Mouse (Mus musculus): ENCODE measurements around the gene Smim7. TPM values are rescaled to one million over a fixed set of nuclear protein-coding genes. Genes with fewer than 3 reads are reported as not detected.

Gene Smim7
- polyA plus RNA-seq, 1 experiment from 2014 or later = 116 TPM

- Histone ChIP-seq H3K4me1 (peaks cover 7% of the 10 kb centered on the region; the same call in 1 of the 2 replicates), H3K4me2 (no peak overlapping the region), H3K4me3 (no peak overlapping the region), H3K9me3 (no peaks in the 10 kb centered on the region), H3K36me3 (peaks cover 10% of the 10 kb centered on the region; the same call in 1 of the 2 replicates), H3K9ac (no peak overlapping the region), H3K27me3 (no peaks in the 10 kb centered on the region), H3K27ac (no peak overlapping the region)
- ATAC-seq (ENCODE audit: insufficient number of reproducible peaks, insufficient read depth, low FRiP score, low TSS enrichment, low read depth) = no peak
Measured at GRCm38 (mm10) chr8:72539234-72539633, 31.7 kb downstream of the Smim7 start.

GRCm38 (mm10) chr8:72534888-72535287, 36.0 kb downstream of the Smim7 start:
- no peak overlapping the region for H3K27ac ChIP-seq
- H3K27me3 ChIP-seq = no peaks in the 10 kb centered on the region
- ATAC-seq (ENCODE audit: insufficient number of reproducible peaks, insufficient read depth, low FRiP score, low TSS enrichment, low read depth) = no peak
- H3K36me3 ChIP-seq = no peaks in the 10 kb centered on the region
- no peak overlapping the region for H3K4me2 ChIP-seq
- no peak overlapping the region for H3K4me3 ChIP-seq
- no peak overlapping the region for H3K9ac ChIP-seq
- peaks cover 7% of the 10 kb centered on the region; the same call in 1 of the 2 replicates for H3K4me1 ChIP-seq
- H3K9me3 ChIP-seq = no peaks in the 10 kb centered on the region
- 86% methylated on average over 3 of the region's 3 CpGs for WGBS

DNA sequence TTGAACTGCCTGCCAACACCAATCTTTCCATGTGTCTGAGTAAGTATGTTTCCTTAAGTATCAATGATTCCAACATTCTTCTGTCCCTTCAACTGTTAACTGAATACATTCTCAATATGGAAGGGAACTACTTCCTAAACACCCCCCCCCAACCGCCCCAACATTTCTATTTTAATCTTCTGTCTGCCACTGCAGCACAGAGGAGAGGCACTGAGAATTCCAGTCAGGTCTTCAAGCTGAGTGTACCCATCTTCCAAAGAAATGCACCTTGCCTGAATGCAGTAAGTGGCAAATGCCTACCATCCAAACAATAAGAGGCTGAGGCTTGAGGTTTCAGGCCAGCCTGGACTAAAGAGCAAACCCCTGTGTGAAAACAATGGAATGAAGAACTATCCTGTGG, 38.8 kb downstream of the Smim7 start:
- WGBS = 96% methylated on average over 1 of the region's 1 CpGs
- Histone ChIP-seq H3K27me3 (no peaks in the 10 kb centered on the region), H3K4me1 (no peaks in the 10 kb centered on the region), H3K9ac (no peak overlapping the region), H3K36me3 (peaks cover 5% of the 10 kb centered on the region; the same call in 1 of the 2 replicates), H3K27ac (no peak overlapping the region), H3K4me3 (no peak overlapping the region), H3K9me3 (no peaks in the 10 kb centered on the region), H3K4me2 (no peak overlapping the region)
- no peak for ATAC-seq (ENCODE audit: insufficient number of reproducible peaks, insufficient read depth, low FRiP score, low TSS enrichment, low read depth)

- Histone ChIP-seq H3K36me3 (peaks cover 6% of the 10 kb centered on the region; the same call in 1 of the 2 replicates), H3K4me1 (no peaks in the 10 kb centered on the region), H3K9ac (no peak overlapping the region), H3K4me3 (no peak overlapping the region), H3K27ac (no peak overlapping the region), H3K27me3 (no peaks in the 10 kb centered on the region), H3K4me2 (no peak overlapping the region), H3K9me3 (no peaks in the 10 kb centered on the region)
- ATAC-seq (ENCODE audit: insufficient number of reproducible peaks, insufficient read depth, low FRiP score, low TSS enrichment, low read depth) = no peak
Measured at GRCm38 (mm10) chr8:72521888-72522287, 49.0 kb downstream of the Smim7 start.

DNA sequence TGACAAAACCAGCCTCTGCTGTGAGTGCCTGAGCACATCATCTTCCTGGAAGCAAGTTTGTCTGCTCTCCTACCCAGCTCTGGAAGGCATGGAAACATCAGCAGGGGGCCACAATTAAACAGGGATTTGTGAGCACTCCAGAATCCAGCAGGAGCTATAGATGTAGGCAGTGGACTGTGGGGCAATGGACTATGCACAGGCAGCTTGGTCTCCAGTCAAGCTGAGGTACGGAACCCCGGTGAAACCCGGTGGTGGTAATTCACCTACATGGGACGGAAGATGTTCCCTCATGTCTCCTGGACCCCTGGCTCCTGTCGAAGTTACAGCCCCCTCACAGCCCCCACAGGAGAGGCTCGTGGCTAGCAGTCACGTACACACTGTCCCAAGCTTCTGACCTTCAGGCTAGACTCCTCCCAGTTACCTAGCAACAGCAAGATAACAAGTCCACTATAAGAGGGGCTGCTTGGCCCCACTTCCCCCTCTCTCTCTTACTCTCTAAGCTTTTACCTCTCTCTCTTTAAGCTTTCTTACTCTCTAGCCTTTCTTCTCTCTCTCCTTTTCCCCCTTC, 53.4 kb downstream of the Smim7 start:
- H3K4me2 ChIP-seq = no peak overlapping the region
- no peak overlapping the region for H3K27ac ChIP-seq
- no peaks in the 10 kb centered on the region for H3K27me3 ChIP-seq
- H3K4me1 ChIP-seq = no peaks in the 10 kb centered on the region
- 84% methylated on average over 7 of the region's 7 CpGs for WGBS
- ATAC-seq (ENCODE audit: insufficient number of reproducible peaks, insufficient read depth, low FRiP score, low TSS enrichment, low read depth) = no peak
- H3K9ac ChIP-seq = no peak overlapping the region
- H3K36me3 ChIP-seq = peaks cover 7% of the 10 kb centered on the region; the same call in 1 of the 2 replicates
- H3K9me3 ChIP-seq = no peaks in the 10 kb centered on the region
- H3K4me3 ChIP-seq = no peak overlapping the region

Small RNA genes within 50 kb of the gene (microRNA-seq; reads per million reads assigned to microRNA genes)
- gene Gm28019 = not detected

Other genes with a start within 250 kb of the Smim7 start
- 65.1 and 66.9 TPM in 2 replicates for gene Eps15l1, start 149.6 kb downstream of the Smim7 start, polyA plus RNA-seq (2015; fragmentation: Nextera tagmentation; extraction: Ambion mirVana)
- 1.1 and 1.8 TPM in 2 replicates for gene Calr3, start 127.2 kb downstream of the Smim7 start, polyA plus RNA-seq (2015; fragmentation: Nextera tagmentation; extraction: Ambion mirVana)
- 18.5 and 19.9 TPM in 2 replicates for gene 1700030K09Rik, start 127.2 kb downstream of the Smim7 start, polyA plus RNA-seq (2015; fragmentation: Nextera tagmentation; extraction: Ambion mirVana)
- 70.7 and 74.0 TPM in 2 replicates for gene Cherp, start 95.9 kb downstream of the Smim7 start, polyA plus RNA-seq (2015; fragmentation: Nextera tagmentation; extraction: Ambion mirVana)
- 15.4 and 19.6 TPM in 2 replicates for gene Slc35e1, start 78.5 kb downstream of the Smim7 start, polyA plus RNA-seq (2015; fragmentation: Nextera tagmentation; extraction: Ambion mirVana)
- 20.1 and 20.4 TPM in 2 replicates for gene Med26, start 22.8 kb downstream of the Smim7 start, polyA plus RNA-seq (2015; fragmentation: Nextera tagmentation; extraction: Ambion mirVana)
- gene Tmem38a, start 967 bp upstream of the Smim7 start, polyA plus RNA-seq (2015; fragmentation: Nextera tagmentation; extraction: Ambion mirVana) = 14.5 and 15.3 TPM in 2 replicates
- 0.10 and 0.22 TPM in 2 replicates for gene Nwd1, start 75.6 kb upstream of the Smim7 start, polyA plus RNA-seq (2015; fragmentation: Nextera tagmentation; extraction: Ambion mirVana)
- gene Sin3b, start 152.2 kb upstream of the Smim7 start, polyA plus RNA-seq (2015; fragmentation: Nextera tagmentation; extraction: Ambion mirVana) = 181 and 193 TPM in 2 replicates
- gene F2rl3, start 190.8 kb upstream of the Smim7 start, polyA plus RNA-seq (2015; fragmentation: Nextera tagmentation; extraction: Ambion mirVana) = 1.3 and 1.6 TPM in 2 replicates